Mouse (Mus musculus) neural tube, postnatal 0 days (tissue): ENCODE measurements around the gene Pard3. TPM values are rescaled to one million over a fixed set of nuclear protein-coding genes. Genes with fewer than 3 reads are reported as not detected.

Source experiments
- polyA plus RNA-seq: library from polyadenylated mRNA; unstranded; fragments of >200 nt; fragmentation: Nextera tagmentation; extraction: Ambion mirVana; gene quantifications from 2 replicates; pipeline ENCODE4 v1.2.1, GENCODE M21; 2015

Gene Pard3
- polyA plus RNA-seq: 11.3 and 12.5 TPM in 2 replicates

GRCm38 (mm10) chr8:127063551-127064360, at the start of gene Pard3:
Pard3 (plus strand) TSS chr8:127063893.

Other genes starting within 250 kb of the Pard3 start
- gene Tomm20, start 118.0 kb upstream of the Pard3 start, polyA plus RNA-seq: 234 and 235 TPM in 2 replicates
- gene Rbm34, start 92.8 kb upstream of the Pard3 start, polyA plus RNA-seq: 23.7 and 26.7 TPM in 2 replicates